Mouse (Mus musculus) embryo, embryonic 11 days (tissue): ENCODE results near the gene Gm1110.
"Not testable (repeated sequence)": the region's sequence is repeated elsewhere in the genome, so short reads cannot be mapped to it uniquely, and the experiment has no call there.

ENCODE experiments used
- DNase-seq: peaks from one replicate; pipeline ENCODE4 v3.0.0-alpha.2; 2015

Gm1110 gene

DNA sequence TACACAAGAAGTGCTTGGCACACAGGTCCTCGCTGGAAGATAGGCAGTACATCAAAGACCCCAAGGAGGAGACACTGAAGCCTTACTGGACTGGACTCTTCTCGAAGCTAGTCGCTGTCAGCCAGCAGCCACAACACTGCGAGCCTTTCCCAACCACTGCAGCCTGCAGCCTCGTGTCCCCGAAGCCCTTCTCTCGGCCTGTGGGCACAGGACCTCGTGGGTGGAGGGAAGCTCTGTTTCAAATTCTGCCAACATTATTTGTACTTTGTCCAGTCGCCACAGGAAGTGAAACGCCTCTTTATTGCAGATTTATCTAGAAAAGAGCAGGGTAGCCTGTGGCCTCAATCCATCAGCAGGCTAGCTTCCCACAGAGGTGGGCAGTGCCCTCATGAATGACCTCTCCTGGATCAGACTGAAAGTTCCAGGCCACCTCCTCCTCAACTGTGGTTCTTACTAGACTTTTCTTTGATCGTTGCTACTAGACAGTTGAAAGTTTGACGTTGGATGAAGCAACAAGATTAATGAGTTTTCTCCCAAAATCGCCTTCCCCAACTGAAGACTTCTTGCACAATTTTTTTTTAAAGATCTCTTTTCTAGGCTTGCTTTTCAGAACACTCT lies at the start of gene Gm1110:
Gm1110 (minus strand) TSS at position 203 of the 618 bp plus-strand sequence.
- DNase-seq, result no peak

DNA sequence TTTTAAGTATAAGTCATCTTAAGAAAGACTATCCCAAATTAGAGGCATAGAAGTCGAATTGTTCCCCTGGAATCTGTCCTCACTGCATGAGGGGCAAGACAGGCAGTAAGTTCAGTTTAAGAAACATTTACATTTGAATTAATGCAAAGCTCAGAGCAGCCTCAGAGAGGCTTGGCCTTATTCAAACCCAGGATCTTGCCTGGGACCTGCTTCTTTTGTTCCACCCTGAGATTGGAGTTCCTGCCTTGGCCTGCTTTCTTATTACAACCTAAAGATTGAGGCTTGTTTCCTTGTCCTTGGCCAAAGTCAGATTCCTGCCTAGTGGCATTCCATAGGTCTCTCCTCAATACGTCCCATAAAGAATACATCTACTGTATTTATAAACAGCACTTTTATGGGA lies 24.9 kb upstream of the Gm1110 start:
- DNase-seq, result no peak

DNA sequence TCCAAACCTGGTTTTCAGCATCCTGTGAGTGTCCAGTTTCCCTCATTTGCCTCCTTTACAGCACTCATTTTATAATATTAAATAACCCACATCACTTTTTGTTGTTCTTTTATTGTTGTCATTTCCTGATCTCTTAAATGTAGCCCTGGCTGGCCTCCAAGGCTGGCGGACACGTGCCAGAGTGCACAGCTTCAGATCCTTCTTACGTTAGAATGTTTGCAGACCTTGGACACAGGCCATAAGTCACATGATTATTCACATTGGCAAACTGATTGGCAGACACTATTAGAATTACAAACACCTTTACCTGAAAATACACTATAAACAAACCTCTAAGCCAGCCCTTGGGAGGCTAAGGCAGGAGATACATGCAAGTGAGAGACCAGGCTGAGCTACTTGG lies 1.2 kb upstream of the Gm1110 start:
- no peak for DNase-seq

DNA sequence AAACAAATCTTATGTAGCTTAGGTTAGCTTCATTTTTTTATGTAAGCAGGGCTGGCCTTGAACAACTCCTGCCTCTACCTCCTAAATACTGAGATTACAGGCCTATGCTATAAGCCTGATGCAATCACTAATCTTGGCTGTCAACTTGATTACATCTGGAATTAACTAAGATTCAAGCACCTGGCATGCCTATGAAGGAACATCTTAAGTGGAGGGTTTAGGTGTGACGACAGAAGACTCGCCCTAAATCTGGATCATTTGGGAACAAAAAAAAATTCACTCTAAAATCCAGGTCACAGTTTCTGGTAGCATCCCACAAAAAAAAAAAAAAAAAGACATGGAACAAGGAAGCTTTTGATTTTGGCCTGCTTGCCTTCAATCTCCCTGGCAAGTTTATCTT lies 3.1 kb downstream of the Gm1110 start:
- DNase-seq, result no peak

DNA sequence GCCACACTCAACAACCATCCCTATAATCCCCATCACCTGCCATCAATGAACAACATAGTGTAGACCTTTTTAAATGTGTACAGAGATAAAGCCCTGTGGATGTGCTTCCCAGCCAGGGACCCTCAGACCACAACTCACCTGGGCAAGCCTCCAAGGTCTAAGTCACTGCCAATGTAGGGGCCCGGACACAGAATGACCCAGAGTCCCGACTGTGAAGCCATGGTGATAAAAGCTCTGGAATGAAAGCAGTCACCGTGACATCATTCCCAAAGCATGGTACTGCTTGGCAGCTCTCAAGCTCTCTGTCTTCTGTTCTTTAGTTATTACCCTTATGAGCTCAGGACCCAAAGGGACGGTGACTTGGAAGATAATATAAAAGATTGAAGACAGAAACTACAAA lies 9.8 kb downstream of the Gm1110 start:
- DNase-seq, result no peak

DNA sequence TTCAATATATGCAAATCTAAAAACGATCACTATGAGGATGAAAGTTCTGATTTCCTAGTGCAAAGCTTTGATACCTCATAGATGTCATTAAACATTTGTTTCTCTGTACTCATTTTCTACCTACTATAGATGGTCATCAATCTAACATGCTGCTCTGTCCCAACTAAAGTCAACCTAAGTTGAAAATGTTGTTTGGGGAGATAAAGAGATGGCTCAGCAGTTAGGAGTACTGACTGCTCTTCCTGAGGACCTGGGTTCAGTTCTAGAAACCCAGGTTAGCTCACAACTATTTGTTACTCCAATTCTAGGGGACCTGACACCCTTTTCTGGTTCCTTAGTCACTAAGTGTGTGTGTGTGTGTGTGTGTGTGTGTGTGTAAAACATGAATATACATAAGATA lies 11.7 kb downstream of the Gm1110 start:
- no peak for DNase-seq

DNA sequence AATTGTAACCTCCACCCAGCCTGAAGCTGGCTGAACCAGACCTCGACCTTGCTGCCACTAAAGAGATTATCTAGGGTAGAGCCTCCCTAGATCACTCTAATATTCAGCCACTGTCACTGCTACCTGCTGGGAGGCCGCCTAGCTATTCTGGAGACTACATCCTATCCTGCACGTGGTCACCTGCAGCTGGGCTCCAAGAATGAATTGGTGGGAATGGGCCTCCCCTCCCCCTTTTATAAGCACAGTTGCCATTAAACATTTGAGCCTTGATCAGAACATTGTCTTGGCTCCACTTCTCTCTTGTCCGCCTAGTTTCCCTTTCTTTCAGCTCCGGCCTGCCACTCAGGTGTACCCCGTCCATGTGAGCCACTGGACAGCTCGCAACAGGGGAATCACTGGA lies 53.1 kb downstream of the Gm1110 start:
- DNase-seq, result not testable (repeated sequence)

DNA sequence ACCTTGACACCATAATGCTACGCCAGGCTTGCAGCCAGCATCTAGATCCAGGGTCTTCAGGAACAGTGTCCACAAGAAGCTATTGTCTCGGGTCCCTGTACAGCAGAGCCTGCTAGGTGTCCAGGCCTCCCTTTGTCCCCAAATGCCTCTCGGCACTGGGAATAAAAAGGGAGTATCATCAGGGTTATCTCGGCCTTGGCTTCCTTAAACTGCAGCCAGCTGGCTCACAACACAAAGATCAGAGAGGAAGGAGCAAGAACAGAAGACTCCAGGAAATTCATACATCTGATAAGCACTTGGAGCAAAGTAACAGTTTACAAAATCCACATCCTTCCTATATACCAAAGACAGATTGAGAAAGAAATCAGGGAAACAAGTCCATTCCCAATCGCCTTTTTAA lies 62.2 kb downstream of the Gm1110 start, which contains the start of gene Glb1l3:
Glb1l3 (minus strand) TSS at position 140 of the 400 bp plus-strand sequence.
- DNase-seq, result no peak

DNA sequence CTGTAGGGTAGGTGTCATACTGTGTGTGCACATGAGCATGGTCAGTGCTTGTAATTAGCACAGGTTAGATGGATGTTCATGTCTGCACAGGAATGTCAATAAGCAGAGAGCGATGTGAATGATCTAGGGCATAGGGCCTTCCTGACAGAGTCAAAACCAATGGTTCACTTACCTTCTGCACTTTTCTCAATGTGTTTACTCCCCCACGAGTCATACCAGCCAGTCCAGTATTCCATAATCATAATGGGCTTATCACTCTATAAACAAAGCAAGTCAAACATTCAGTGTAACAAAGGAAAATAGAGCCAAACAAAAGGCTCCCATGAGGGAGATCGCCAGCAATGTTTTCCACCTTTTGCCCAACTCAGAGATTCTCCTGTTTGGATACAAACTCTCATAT lies 91.8 kb downstream of the Gm1110 start:
- no peak for DNase-seq
